Comparison of ENCODE assay signal across 26 mouse cellular contexts in the genomic region with DNA sequence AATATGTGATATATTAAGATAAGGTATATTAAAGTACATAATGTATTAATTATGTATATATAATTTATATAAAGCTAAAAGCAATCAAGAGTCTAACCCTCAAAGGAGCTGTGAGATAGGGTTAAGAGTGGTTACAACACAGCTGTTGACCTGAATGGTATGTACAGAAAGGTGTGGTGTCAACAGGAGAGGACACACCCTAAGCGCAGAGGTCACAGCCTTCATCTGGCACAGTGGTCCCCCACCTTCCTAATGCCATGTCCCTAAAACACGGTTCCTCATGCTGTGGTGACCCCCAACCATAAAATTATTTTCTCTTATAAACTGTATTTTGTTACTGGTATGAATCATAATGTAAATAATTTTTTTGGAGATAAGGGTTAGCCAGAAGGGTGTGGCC. TPM values are rescaled to one million over a fixed set of nuclear protein-coding genes. Genes with fewer than 3 reads are reported as not detected.
DNase-seq lines count a peak whose midpoint lies in the region; ATAC-seq and TF ChIP-seq lines count a peak whose summit lies in the region.
"Had no signal": no experiment of that assay in that cellular context is flagged by ENCODE, and none has a peak within 500 bp of the region (broad histone marks: within the 10 kb centered on the region; RNA-seq: fewer than 3 reads in every experiment).

No protein-coding gene starts in this region.

- H3K9me3 ChIP-seq in intestine, embryonic 14.5 days (ENCODE audit: control insufficient read depth, low read length) = no peaks in the 10 kb centered on the region
- no peaks in the 10 kb centered on the region for H3K9me3 ChIP-seq in intestine, postnatal 0 days (ENCODE audit: control insufficient read depth)
- H3K9me3 ChIP-seq in MEL (replicated peaks; ENCODE audit: insufficient read depth, low read length) = no peaks in the 10 kb centered on the region
- no peaks in the 10 kb centered on the region for H3K9me3 ChIP-seq in limb, embryonic 11.5 days (ENCODE audit: control insufficient read depth, low read length)
- H3K9me3 ChIP-seq in forebrain, embryonic 10.5 days = no peaks in the 10 kb centered on the region
- no peaks in the 10 kb centered on the region for H3K9me3 ChIP-seq in kidney, embryonic 15.5 days (replicated peaks)
- H3K9me3 ChIP-seq: embryonic facial prominence, embryonic 13.5 days; heart, embryonic 10.5 days; limb, embryonic 15.5 days had no signal

- H3K4me1 ChIP-seq in intestine, embryonic 14.5 days (replicated peaks; ENCODE audit: control insufficient read depth, insufficient read depth, low read length) = no peaks in the 10 kb centered on the region
- H3K4me1 ChIP-seq in intestine, postnatal 0 days (replicated peaks; ENCODE audit: control insufficient read depth, insufficient read depth, low read length) = no peaks in the 10 kb centered on the region
- H3K4me1 ChIP-seq in MEL (ENCODE audit: control insufficient read depth in 1 of 2, insufficient read depth in 2 of 2, low read length in 2 of 2) = peaks cover 15 to 21% of the 10 kb centered on the region in 2 experiments
- H3K4me1 ChIP-seq in limb, embryonic 11.5 days (ENCODE audit: control insufficient read depth, insufficient read depth, low read length) = no peaks in the 10 kb centered on the region
- no peaks in the 10 kb centered on the region for H3K4me1 ChIP-seq in forebrain, embryonic 10.5 days
- no peaks in the 10 kb centered on the region for H3K4me1 ChIP-seq in kidney, embryonic 15.5 days
- H3K4me1 ChIP-seq: limb, embryonic 15.5 days had no signal

- no peaks in the 10 kb centered on the region for H3K27me3 ChIP-seq in intestine, embryonic 14.5 days (replicated peaks; ENCODE audit: control insufficient read depth, insufficient read depth, low read length)
- H3K27me3 ChIP-seq in intestine, postnatal 0 days (replicated peaks; ENCODE audit: control insufficient read depth, insufficient read depth, low read length) = no peaks in the 10 kb centered on the region
- no peaks in the 10 kb centered on the region for H3K27me3 ChIP-seq in MEL (ENCODE audit: control insufficient read depth in 1 of 2, insufficient read depth in 2 of 2, low read length in 2 of 2)
- no peaks in the 10 kb centered on the region for H3K27me3 ChIP-seq in limb, embryonic 11.5 days (ENCODE audit: control insufficient read depth, insufficient read depth, low read length)
- no peaks in the 10 kb centered on the region for H3K27me3 ChIP-seq in forebrain, embryonic 10.5 days (ENCODE audit: poor library complexity, severe bottlenecking)
- H3K27me3 ChIP-seq in kidney, embryonic 15.5 days = no peaks in the 10 kb centered on the region
- H3K27me3 ChIP-seq: embryonic facial prominence, embryonic 13.5 days; limb, embryonic 15.5 days had no signal

- no peak overlapping the region for H3K27ac ChIP-seq in intestine, embryonic 14.5 days (ENCODE audit: low read depth)
- H3K27ac ChIP-seq in intestine, postnatal 0 days (ENCODE audit: low read depth, low read length) = no peak overlapping the region
- peak overlapping the region; percentile 75 for H3K27ac ChIP-seq in MEL (ENCODE audit: control insufficient read depth, low read depth, low read length)
- H3K27ac ChIP-seq in limb, embryonic 11.5 days (replicated peaks; ENCODE audit: low read depth, low read length) = no peak overlapping the region
- H3K27ac ChIP-seq in macrophage = peak overlapping the region; percentile 65
- no peak overlapping the region for H3K27ac ChIP-seq in forebrain, embryonic 10.5 days
- H3K27ac ChIP-seq in kidney, embryonic 15.5 days = no peak overlapping the region
- H3K27ac ChIP-seq: embryonic facial prominence, embryonic 13.5 days; heart, embryonic 10.5 days; layer of hippocampus, adult 2 months; limb, embryonic 15.5 days had no signal

- TF ChIP-seq EP300 in MEL (IDR thresholded peaks at IDR 0.05; ENCODE audit: low read depth in 1 of 2, low read length in 2 of 2) = peak in 1 of 2 experiments; percentile 39; a peak in 1 of 4 replicates

- H3K79me2 ChIP-seq in MEL (ENCODE audit: control insufficient read depth, insufficient read depth, low read length, poor library complexity) (no peaks in the 10 kb centered on the region), macrophage (ENCODE audit: inconsistent target) (peaks cover 28% of the 10 kb centered on the region)

- DNase-seq in intestine, embryonic 14.5 days (ENCODE audit: low spot score) = no peak
- no peak for DNase-seq in MEL (ENCODE audit: low read depth, low spot score)
- peak; percentile 15 for DNase-seq in limb, embryonic 11.5 days (ENCODE audit: low spot score)
- DNase-seq in forebrain, embryonic 10.5 days (ENCODE audit: extremely low spot score, low spot score) = no peak
- no peak for DNase-seq in kidney, adult 11 months
- DNase-seq: adrenal gland, adult 2 months; cerebellum, postnatal 10 days; forebrain, postnatal 0 days; gastrocnemius, postnatal 36 days; kidney, adult 18-20 months; kidney, postnatal 10 days; layer of hippocampus, postnatal 36 days; right cerebral cortex, postnatal 25 days had no signal

- TF ChIP-seq POLR2A in MEL (IDR thresholded peaks at IDR 0.05; ENCODE audit: control insufficient read depth in 1 of 2, insufficient read depth in 1 of 2, low read depth in 1 of 2, low read length in 2 of 2, poor library complexity in 1 of 2) = no peak

- no peak for TF ChIP-seq CTCF in intestine, postnatal 0 days (IDR thresholded peaks at IDR 0.05; ENCODE audit: low read depth)
- no peak for TF ChIP-seq CTCF in MEL (IDR thresholded peaks at IDR 0.05 in 2 of 3, conservative IDR thresholded peaks at IDR 0.05 in 1 of 3; ENCODE audit: control insufficient read depth in 1 of 3, insufficient read depth in 1 of 3, low read depth in 2 of 3, low read length in 3 of 3, poor library complexity in 1 of 3, severe bottlenecking in 1 of 3)

- H3K4me3 ChIP-seq in intestine, embryonic 14.5 days (ENCODE audit: low read depth, low read length) = no peak overlapping the region
- no peak overlapping the region for H3K4me3 ChIP-seq in intestine, postnatal 0 days (ENCODE audit: low read depth, low read length)
- no peak overlapping the region for H3K4me3 ChIP-seq in MEL (ENCODE audit: control insufficient read depth in 1 of 2, insufficient read depth in 1 of 2, low read depth in 2 of 2, low read length in 2 of 2)
- no peak overlapping the region for H3K4me3 ChIP-seq in limb, embryonic 11.5 days (ENCODE audit: low read depth, low read length)
- H3K4me3 ChIP-seq in macrophage (ENCODE audit: inconsistent target) = no peak overlapping the region
- H3K4me3 ChIP-seq in forebrain, embryonic 10.5 days = no peak overlapping the region
- H3K4me3 ChIP-seq in kidney, embryonic 15.5 days (replicated peaks) = no peak overlapping the region
- H3K4me3 ChIP-seq: embryonic facial prominence, embryonic 13.5 days; heart, embryonic 10.5 days; layer of hippocampus, adult 2 months; limb, embryonic 15.5 days had no signal

- 0 out of 2 replicates have a peak, but pooled peaks have one; percentile 25 for ATAC-seq in intestine, embryonic 14.5 days (replicated peaks; ENCODE audit: low FRiP score, low TSS enrichment, low read depth)
- no peak for ATAC-seq in intestine, postnatal 0 days
- no peak for ATAC-seq in limb, embryonic 11.5 days (ENCODE audit: insufficient number of reproducible peaks, low FRiP score, low TSS enrichment, low read depth)
- no peak for ATAC-seq in kidney, embryonic 15.5 days (replicated peaks; ENCODE audit: low FRiP score)
- ATAC-seq: forebrain, postnatal 0 days; lung, postnatal 0 days; midbrain, embryonic 16.5 days had no signal

- WGBS in intestine, embryonic 14.5 days = 88% methylated on average over 2 of the region's 2 CpGs
- 64% methylated on average over 2 of the region's 2 CpGs for WGBS in intestine, postnatal 0 days
- 86% methylated on average over 2 of the region's 2 CpGs for WGBS in limb, embryonic 11.5 days
- WGBS in macrophage (ENCODE audit: missing documents) = 66% methylated on average over 2 of the region's 2 CpGs
- 89% methylated on average over 2 of the region's 2 CpGs for WGBS in forebrain, embryonic 10.5 days
- 89% methylated on average over 2 of the region's 2 CpGs for WGBS in kidney, embryonic 15.5 days

- H3K9ac ChIP-seq in intestine, embryonic 14.5 days (ENCODE audit: low read length) = no peak overlapping the region
- no peak overlapping the region for H3K9ac ChIP-seq in intestine, postnatal 0 days (ENCODE audit: low read depth, low read length)
- H3K9ac ChIP-seq in MEL (ENCODE audit: control insufficient read depth, low read depth, low read length, poor library complexity, severe bottlenecking) = no peak overlapping the region
- H3K9ac ChIP-seq in limb, embryonic 11.5 days (ENCODE audit: low read length) = no peak overlapping the region
- no peak overlapping the region for H3K9ac ChIP-seq in kidney, embryonic 15.5 days
- H3K9ac ChIP-seq: embryonic facial prominence, embryonic 13.5 days; forebrain, postnatal 0 days; limb, embryonic 15.5 days had no signal

- TF ChIP-seq RAD21 in MEL (IDR thresholded peaks at IDR 0.05; ENCODE audit: low read depth, low read length) = no peak

- H3K36me3 ChIP-seq in intestine, embryonic 14.5 days (ENCODE audit: control insufficient read depth, insufficient read depth, low read length) = no peaks in the 10 kb centered on the region
- no peaks in the 10 kb centered on the region for H3K36me3 ChIP-seq in intestine, postnatal 0 days (ENCODE audit: control insufficient read depth, insufficient read depth)
- H3K36me3 ChIP-seq in MEL (ENCODE audit: control insufficient read depth in 1 of 2, insufficient read depth in 2 of 2, low read length in 2 of 2) (peaks cover 0 to 22% of the 10 kb centered on the region in 2 experiments; a peak in 2 of 4 replicates), macrophage (ENCODE audit: inconsistent target) (no peaks in the 10 kb centered on the region)
- no peaks in the 10 kb centered on the region for H3K36me3 ChIP-seq in limb, embryonic 11.5 days (ENCODE audit: control insufficient read depth, insufficient read depth, low read length)
- H3K36me3 ChIP-seq in forebrain, embryonic 10.5 days (replicated peaks) = no peaks in the 10 kb centered on the region
- H3K36me3 ChIP-seq in kidney, embryonic 15.5 days = no peaks in the 10 kb centered on the region
- H3K36me3 ChIP-seq: embryonic facial prominence, embryonic 13.5 days; heart, embryonic 10.5 days; limb, embryonic 15.5 days had no signal

- no peak overlapping the region for H3K4me2 ChIP-seq in intestine, embryonic 14.5 days (ENCODE audit: low read length)
- no peak overlapping the region for H3K4me2 ChIP-seq in intestine, postnatal 0 days (replicated peaks; ENCODE audit: low read depth)
- no peak overlapping the region for H3K4me2 ChIP-seq in limb, embryonic 11.5 days (ENCODE audit: low read depth, severe bottlenecking)
- H3K4me2 ChIP-seq in kidney, embryonic 15.5 days = no peak overlapping the region
- H3K4me2 ChIP-seq: embryonic facial prominence, embryonic 13.5 days; limb, embryonic 15.5 days had no signal

RNA-seq across cellular contexts. Expression of a gene that starts 1.1 kb away (rescaled TPM):
- polyA plus RNA-seq in intestine, embryonic 14.5 days (2014; fragmentation: Nextera tagmentation; extraction: Ambion mirVana) = 9.7 and 10.1 TPM in 2 replicates
- 8.9 and 11.8 TPM in 2 replicates for polyA plus RNA-seq in intestine, postnatal 0 days (2015; fragmentation: Nextera tagmentation; extraction: Ambion mirVana)
- total RNA-seq in MEL (2012; rRNA removed) = 0.62 and 1.9 TPM in 2 replicates
- polyA plus RNA-seq in MEL (2012; ENCODE audit: insufficient read depth in 1 of 2, insufficient read length in 2 of 2, low read depth in 1 of 2, low replicate concordance in 2 of 2, missing spikeins in 1 of 2) = under 1 TPM in 1 of 2 experiments, not detected in 1; 0.88 TPM
- 1.5 and 1.7 TPM in 2 replicates for polyA plus RNA-seq in limb, embryonic 11.5 days (2014; fragmentation: Nextera tagmentation; extraction: Ambion mirVana)
- 100 to 1,000 TPM in 10 of 26 experiments, 10 to 100 TPM in 16; 18.6 to 267 (median 69.2) TPM for total RNA-seq in macrophage (2018; cell fraction: chromatin; rRNA removed)
- 100 to 1,000 TPM; 101 to 389 (median 242) TPM for total RNA-seq in macrophage (2018; cell fraction: cytosol; rRNA removed)
- total RNA-seq in macrophage (2018; cell fraction: nucleus; rRNA removed) = 100 to 1,000 TPM in 17 of 26 experiments, 10 to 100 TPM in 9; 50.3 to 384 (median 116) TPM
- 181 to 387 TPM (median 323 TPM) in 3 replicates for polyA plus RNA-seq in macrophage (2018)
- polyA plus RNA-seq in forebrain, embryonic 10.5 days (2016; fragmentation: Nextera tagmentation; extraction: Ambion mirVana) = 0.82 and 1.0 TPM in 2 replicates
- polyA plus RNA-seq in kidney, embryonic 15.5 days (2015; fragmentation: Nextera tagmentation; extraction: Ambion mirVana) = 1.9 and 2.5 TPM in 2 replicates
- total RNA-seq: gastrocnemius, postnatal 36 days had no signal

RNA-seq across cellular contexts. Expression of a gene that starts 28.9 kb away (rescaled TPM):
- 47.4 and 47.6 TPM in 2 replicates for polyA plus RNA-seq in intestine, embryonic 14.5 days (2014; fragmentation: Nextera tagmentation; extraction: Ambion mirVana)
- 12.7 and 13.6 TPM in 2 replicates for polyA plus RNA-seq in intestine, postnatal 0 days (2015; fragmentation: Nextera tagmentation; extraction: Ambion mirVana)
- total RNA-seq in MEL (2012; rRNA removed) = 69.4 and 84.9 TPM in 2 replicates
- 10 to 100 TPM; 66.3 to 67.2 TPM for polyA plus RNA-seq in MEL (2012; ENCODE audit: insufficient read depth in 1 of 2, insufficient read length in 2 of 2, low read depth in 1 of 2, low replicate concordance in 2 of 2, missing spikeins in 1 of 2)
- 64.7 and 66.4 TPM in 2 replicates for polyA plus RNA-seq in limb, embryonic 11.5 days (2014; fragmentation: Nextera tagmentation; extraction: Ambion mirVana)
- total RNA-seq in macrophage (2018; cell fraction: chromatin; rRNA removed) = 10 to 100 TPM in 22 of 26 experiments, 1 to 10 TPM in 4; 3.8 to 30.5 (median 14.8) TPM
- 10 to 100 TPM in 24 of 26 experiments, 1 to 10 TPM in 2; 7.9 to 18.8 (median 15.6) TPM for total RNA-seq in macrophage (2018; cell fraction: cytosol; rRNA removed)
- 10 to 100 TPM in 18 of 26 experiments, 1 to 10 TPM in 8; 6.6 to 26.5 (median 12.3) TPM for total RNA-seq in macrophage (2018; cell fraction: nucleus; rRNA removed)
- polyA plus RNA-seq in macrophage (2018) = 13.5 to 21.4 TPM (median 17.3 TPM) in 3 replicates
- polyA plus RNA-seq in forebrain, embryonic 10.5 days (2016; fragmentation: Nextera tagmentation; extraction: Ambion mirVana) = 60.4 and 64.8 TPM in 2 replicates
- 50.0 and 52.8 TPM in 2 replicates for polyA plus RNA-seq in kidney, embryonic 15.5 days (2015; fragmentation: Nextera tagmentation; extraction: Ambion mirVana)

RNA-seq across cellular contexts. Expression of a gene that starts 58.6 kb away (rescaled TPM):
- not detected in 2 replicates for polyA plus RNA-seq in intestine, embryonic 14.5 days (2014; fragmentation: Nextera tagmentation; extraction: Ambion mirVana)
- not detected in 2 replicates for polyA plus RNA-seq in intestine, postnatal 0 days (2015; fragmentation: Nextera tagmentation; extraction: Ambion mirVana)
- not detected in 2 replicates for total RNA-seq in MEL (2012; rRNA removed)
- polyA plus RNA-seq in MEL (2012; ENCODE audit: insufficient read depth in 1 of 2, insufficient read length in 2 of 2, low read depth in 1 of 2, low replicate concordance in 2 of 2, missing spikeins in 1 of 2) (not detected), macrophage (2018) (not detected in 3 replicates)
- polyA plus RNA-seq in limb, embryonic 11.5 days (2014; fragmentation: Nextera tagmentation; extraction: Ambion mirVana) = not detected in 2 replicates
- not detected for total RNA-seq in macrophage (2018; cell fraction: chromatin; rRNA removed)
- not detected for total RNA-seq in macrophage (2018; cell fraction: cytosol; rRNA removed)
- total RNA-seq in macrophage (2018; cell fraction: nucleus; rRNA removed) = not detected
- not detected in 2 replicates for polyA plus RNA-seq in forebrain, embryonic 10.5 days (2016; fragmentation: Nextera tagmentation; extraction: Ambion mirVana)
- polyA plus RNA-seq in kidney, embryonic 15.5 days (2015; fragmentation: Nextera tagmentation; extraction: Ambion mirVana) = not detected in 2 replicates
- total RNA-seq: adrenal gland, adult 2 months; gastrocnemius, postnatal 36 days; layer of hippocampus, adult 2 months; layer of hippocampus, postnatal 36 days; left cerebral cortex, postnatal 14 days had no signal
- polyA plus RNA-seq: adrenal gland, adult 2 months; embryonic facial prominence, embryonic 13.5 days; heart, embryonic 10.5 days; heart, postnatal 0 days; hindbrain, embryonic 11.5 days; limb, embryonic 15.5 days; lung, postnatal 0 days; stomach, embryonic 16.5 days had no signal

Comparison
In these comparisons a context has a peak if more than half of its experiments do, and no peak if none do; other contexts are left out.
1. H3K27ac ChIP-seq: peak in MEL (single experiment) and macrophage (single experiment); none in intestine, embryonic 14.5 days (single experiment), intestine, postnatal 0 days (single experiment), limb, embryonic 11.5 days (single experiment), forebrain, embryonic 10.5 days (single experiment) and kidney, embryonic 15.5 days (single experiment).
2. RNA of a gene that starts 1.1 kb away (polyA plus RNA-seq): 181 to 387 TPM in macrophage; 8.9 to 11.8 TPM in intestine, postnatal 0 days, 9.7 to 10.1 TPM in intestine, embryonic 14.5 days, 1.9 to 2.5 TPM in kidney, embryonic 15.5 days, 1.5 to 1.7 TPM in limb, embryonic 11.5 days, 0.82 to 1.0 TPM in forebrain, embryonic 10.5 days and 0.88 TPM in MEL; every median in the first group is over 10 times any median in the second.